Mouse (Mus musculus) neural tube, embryonic 15.5 days (tissue): ENCODE results near the gene Ttll9. TPM values are rescaled to one million over a fixed set of nuclear protein-coding genes. Genes with fewer than 3 reads are reported as not detected.

ENCODE experiments used
- ATAC-seq: fragments of 200-750 bp; cut with Nextera tagmentation; 2 replicates; pipeline ENCODE4 v1.8.0; 2017; ENCODE audit warnings: mild to moderate bottlenecking, moderate TSS enrichment, moderate library complexity; ENCODE audit not compliant: low FRiP score
- H3K27ac ChIP-seq: fragments of 300-500 bp; sonication (generic); replicated peaks from 2 replicates; pipeline ENCODE4 v1.5.1; 2015; ENCODE audit warnings: mild to moderate bottlenecking, inconsistent platforms
- H3K27me3 ChIP-seq: fragments of 300-500 bp; sonication (generic); replicated peaks from 2 replicates; pipeline ENCODE4 v1.6.1; 2015; ENCODE audit warnings: inconsistent platforms
- H3K36me3 ChIP-seq: fragments of 300-500 bp; sonication (generic); 2 replicates; pipeline ENCODE4 v1.6.1; 2015; ENCODE audit warnings: inconsistent platforms
- H3K4me1 ChIP-seq: fragments of 300-500 bp; sonication (generic); 2 replicates; pipeline ENCODE4 v1.6.1; 2015; ENCODE audit warnings: inconsistent platforms
- H3K4me2 ChIP-seq: fragments of 300-500 bp; sonication (generic); 2 replicates; pipeline ENCODE4 v1.6.1; 2015; ENCODE audit warnings: inconsistent platforms, mild to moderate bottlenecking, moderate library complexity
- H3K4me3 ChIP-seq: fragments of 300-500 bp; sonication (generic); replicated peaks from 2 replicates; pipeline ENCODE4 v1.5.1; 2015; ENCODE audit warnings: mild to moderate bottlenecking, inconsistent platforms
- H3K9ac ChIP-seq: fragments of 300-500 bp; sonication (generic); replicated peaks from 2 replicates; pipeline ENCODE4 v1.6.1; 2015; ENCODE audit warnings: mild to moderate bottlenecking, inconsistent platforms
- H3K9me3 ChIP-seq: fragments of 300-500 bp; sonication (generic); replicated peaks from 2 replicates; pipeline ENCODE4 v1.6.1; 2016; ENCODE audit warnings: inconsistent platforms
- WGBS: fragments of 180-500 bp; shearing (Covaris S2); methylation state at CpG from one replicate; pipeline ENCODE4 v1.1.7; 2015; ENCODE audit warnings: mixed read lengths; 5-methylcytosine and 5-hydroxymethylcytosine counted together
- polyA plus RNA-seq: library from polyadenylated mRNA; unstranded; fragments of >200 nt; fragmentation: Nextera tagmentation; extraction: Ambion mirVana; gene quantifications from 2 replicates; pipeline ENCODE4 v1.2.1, GENCODE M21; 2015

Ttll9 gene
- polyA plus RNA-seq, 1 experiment from 2014 or later: 8.7 TPM

DNA sequence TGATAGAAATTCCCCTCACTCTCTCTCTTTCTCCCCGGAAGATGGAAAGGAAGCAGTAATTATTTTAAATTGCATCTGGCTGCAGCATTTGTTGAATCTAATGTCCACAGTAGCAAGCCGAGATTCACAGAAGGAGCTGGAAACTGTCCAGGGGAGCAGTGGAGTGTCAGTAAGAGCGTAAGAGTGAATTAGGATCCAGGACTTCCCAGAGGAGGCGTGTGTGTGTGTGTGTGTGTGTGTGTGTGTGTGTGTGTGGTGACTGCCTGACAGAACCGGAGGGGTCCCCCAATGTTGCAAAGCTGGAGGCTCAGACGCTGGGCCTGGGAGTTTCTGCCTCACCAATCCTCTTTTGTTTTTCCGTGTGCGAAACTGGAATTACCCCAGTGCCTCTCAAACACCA is 53.5 kb downstream of the Ttll9 start:
- 21% methylated on average over 8 of the region's 8 CpGs for WGBS
- H3K4me3 ChIP-seq: peak overlapping the region; percentile 95
- peak; percentile 53 for ATAC-seq
- H3K27ac ChIP-seq: peak overlapping the region; percentile 76
- peak overlapping the region; percentile 88 for H3K4me2 ChIP-seq
- no peaks in the 10 kb centered on the region for H3K9me3 ChIP-seq
- H3K36me3 ChIP-seq: peaks cover 29% of the 10 kb centered on the region
- peaks cover 6% of the 10 kb centered on the region for H3K27me3 ChIP-seq
- H3K9ac ChIP-seq: peak overlapping the region; percentile 33; the same call in 1 of the 2 replicates
- H3K4me1 ChIP-seq: peaks cover 27% of the 10 kb centered on the region

DNA sequence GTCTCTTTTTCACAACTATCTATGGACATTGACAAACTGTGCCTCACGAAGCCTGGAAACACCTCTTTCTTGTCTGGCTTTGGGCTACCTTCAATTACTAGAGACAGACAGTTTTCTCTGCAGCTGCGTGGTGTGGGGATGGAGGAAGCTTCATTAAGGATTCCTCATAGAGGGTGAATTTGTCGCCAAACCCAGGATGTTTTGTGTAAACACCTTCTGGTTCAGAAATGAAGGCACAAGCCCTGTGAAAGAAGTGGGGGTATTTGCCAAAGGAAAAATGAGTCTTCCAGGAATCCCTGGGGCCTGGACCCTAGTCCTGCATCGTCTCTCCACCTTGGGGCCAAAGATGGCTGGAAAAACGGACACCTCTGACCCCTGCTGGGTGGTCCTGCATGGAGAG is 54.5 kb downstream of the Ttll9 start:
- H3K4me1 ChIP-seq: peaks cover 27% of the 10 kb centered on the region
- no peak overlapping the region for H3K4me3 ChIP-seq
- 47% methylated on average over 5 of the region's 5 CpGs for WGBS
- peaks cover 19% of the 10 kb centered on the region; the same call in 1 of the 2 replicates for H3K36me3 ChIP-seq
- no peak overlapping the region for H3K27ac ChIP-seq
- no peaks in the 10 kb centered on the region for H3K9me3 ChIP-seq
- H3K4me2 ChIP-seq: no peak overlapping the region
- no peak for ATAC-seq
- peaks cover 6% of the 10 kb centered on the region for H3K27me3 ChIP-seq
- no peak overlapping the region for H3K9ac ChIP-seq

DNA sequence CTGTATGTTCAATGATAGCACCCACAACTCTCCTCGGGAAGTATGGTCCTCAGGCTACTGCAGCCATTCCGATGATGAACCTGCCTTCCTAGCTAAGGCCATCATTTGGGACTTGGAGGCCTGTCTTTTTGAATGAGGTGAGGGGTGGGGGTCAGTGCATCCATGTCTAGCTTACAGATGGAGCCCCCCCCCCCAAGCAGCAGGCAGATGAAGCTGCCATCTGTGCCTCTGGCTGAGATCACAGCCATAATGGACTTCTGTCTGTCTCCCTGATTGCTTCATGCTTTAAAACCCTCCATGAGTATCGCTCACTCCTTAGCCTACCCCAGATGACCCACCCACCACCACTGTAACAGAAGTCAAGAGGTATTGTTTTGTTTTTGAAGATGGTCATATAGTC is 57.1 kb downstream of the Ttll9 start:
- Histone ChIP-seq H3K9me3 (no peaks in the 10 kb centered on the region), H3K4me1 (peaks cover 12% of the 10 kb centered on the region), H3K4me3 (no peak overlapping the region), H3K27me3 (peaks cover 9% of the 10 kb centered on the region), H3K9ac (no peak overlapping the region), H3K4me2 (no peak overlapping the region), H3K36me3 (no peaks in the 10 kb centered on the region), H3K27ac (no peak overlapping the region)
- 83% methylated on average over 3 of the region's 3 CpGs for WGBS
- no peak for ATAC-seq

DNA sequence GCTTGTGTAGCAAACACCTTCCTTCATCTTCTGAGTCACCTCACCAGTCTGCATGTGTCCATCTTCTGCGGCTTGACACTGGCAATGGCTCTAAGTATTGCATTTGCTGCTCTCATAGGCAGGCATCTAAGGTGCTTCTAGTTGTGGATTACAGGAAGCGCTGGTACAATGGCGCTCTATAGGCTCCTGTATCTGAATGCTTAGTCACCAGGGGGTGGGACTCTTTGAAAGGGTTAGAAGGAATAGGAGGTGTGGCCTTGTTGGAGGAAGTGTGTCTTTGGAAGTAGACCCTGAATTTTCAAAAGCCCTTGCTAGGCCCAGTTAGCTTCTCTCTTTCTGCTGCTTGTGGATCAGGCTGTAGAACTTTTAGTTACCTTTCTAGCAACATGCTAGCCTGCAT is 58.9 kb downstream of the Ttll9 start:
- Histone ChIP-seq H3K9ac (no peak overlapping the region), H3K4me3 (no peak overlapping the region), H3K27me3 (peaks cover 9% of the 10 kb centered on the region), H3K9me3 (no peaks in the 10 kb centered on the region), H3K36me3 (no peaks in the 10 kb centered on the region), H3K4me1 (peaks cover 2% of the 10 kb centered on the region; the same call in 1 of the 2 replicates), H3K27ac (no peak overlapping the region), H3K4me2 (no peak overlapping the region)
- 68% methylated on average over 3 of the region's 3 CpGs for WGBS
- no peak for ATAC-seq

DNA sequence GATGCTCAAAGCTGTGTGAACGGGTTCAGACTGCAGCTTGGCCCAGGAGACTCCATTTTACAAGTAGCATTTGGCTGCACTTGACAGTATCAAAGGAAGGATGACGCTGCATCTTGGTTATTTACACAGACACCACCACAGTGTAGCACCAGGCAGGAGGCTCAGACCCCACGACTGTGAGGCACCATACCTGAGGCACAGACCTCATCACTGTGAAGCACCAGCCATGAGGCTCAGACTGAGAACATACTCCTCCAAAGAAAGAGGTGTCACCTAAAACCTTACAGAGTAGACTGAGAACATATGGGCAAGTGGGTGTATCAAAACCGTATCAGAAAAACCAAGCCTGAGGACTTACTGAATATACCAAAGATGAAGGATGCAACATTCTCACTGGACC is 60.6 kb downstream of the Ttll9 start:
- Histone ChIP-seq H3K4me2 (no peak overlapping the region), H3K4me3 (no peak overlapping the region), H3K27ac (no peak overlapping the region), H3K36me3 (no peaks in the 10 kb centered on the region), H3K27me3 (peaks cover 3% of the 10 kb centered on the region), H3K9ac (no peak overlapping the region), H3K4me1 (no peaks in the 10 kb centered on the region), H3K9me3 (no peaks in the 10 kb centered on the region)
- WGBS: 64% methylated on average over 4 of the region's 4 CpGs
- no peak for ATAC-seq

DNA sequence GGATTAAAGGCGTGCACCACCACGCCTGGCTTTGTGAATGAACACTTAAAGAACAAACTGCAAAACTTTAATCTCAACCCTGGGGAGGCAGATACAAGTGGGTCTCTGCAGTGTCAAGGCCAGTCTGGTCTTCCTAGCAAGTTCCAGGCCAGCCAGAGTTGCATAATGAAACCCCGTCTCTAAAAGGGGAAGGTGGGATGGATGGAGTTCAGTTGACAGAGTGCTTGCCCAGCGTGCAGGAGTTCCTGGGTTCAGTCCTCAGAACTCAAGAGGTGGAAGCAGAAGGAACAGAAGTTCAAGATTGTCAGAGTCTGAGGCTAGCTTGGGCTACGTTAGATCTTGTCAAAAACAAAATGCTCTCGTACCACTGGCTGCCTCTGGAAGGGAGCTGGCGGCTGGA is 63.8 kb downstream of the Ttll9 start:
- no peak overlapping the region for H3K4me3 ChIP-seq
- no peaks in the 10 kb centered on the region for H3K36me3 ChIP-seq
- no peak overlapping the region for H3K4me2 ChIP-seq
- H3K27ac ChIP-seq: no peak overlapping the region
- no peaks in the 10 kb centered on the region for H3K9me3 ChIP-seq
- peaks cover 6% of the 10 kb centered on the region for H3K27me3 ChIP-seq
- peaks cover 9% of the 10 kb centered on the region for H3K4me1 ChIP-seq
- ATAC-seq: no peak
- no peak overlapping the region for H3K9ac ChIP-seq
- WGBS: 84% methylated on average over 7 of the region's 7 CpGs

DNA sequence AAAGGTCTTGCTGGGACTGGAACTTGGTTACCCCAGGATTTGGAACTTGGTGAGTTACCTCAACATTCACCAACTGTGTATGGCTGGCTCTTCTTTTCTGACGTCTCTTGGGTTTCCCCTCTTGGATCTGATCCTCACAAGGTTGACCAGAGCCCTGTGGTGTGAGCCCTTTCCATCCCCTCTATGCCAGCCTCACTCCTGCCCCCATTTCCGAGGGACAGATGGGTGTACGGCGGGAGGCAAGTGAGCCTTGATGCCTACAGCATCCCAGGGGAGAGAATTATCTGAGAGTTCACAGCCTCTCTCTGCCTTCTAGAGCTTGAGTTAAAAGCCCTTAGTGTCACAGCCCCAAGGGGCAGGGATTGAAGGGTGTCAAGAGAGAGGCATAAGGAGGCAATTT is 65.2 kb downstream of the Ttll9 start:
- H3K4me1 ChIP-seq: peaks cover 10% of the 10 kb centered on the region
- H3K27ac ChIP-seq: no peak overlapping the region
- ATAC-seq: no peak
- H3K4me2 ChIP-seq: no peak overlapping the region
- H3K36me3 ChIP-seq: no peaks in the 10 kb centered on the region
- 62% methylated on average over 4 of the region's 4 CpGs for WGBS
- H3K9ac ChIP-seq: no peak overlapping the region
- H3K9me3 ChIP-seq: no peaks in the 10 kb centered on the region
- H3K4me3 ChIP-seq: no peak overlapping the region
- H3K27me3 ChIP-seq: peaks cover 6% of the 10 kb centered on the region

DNA sequence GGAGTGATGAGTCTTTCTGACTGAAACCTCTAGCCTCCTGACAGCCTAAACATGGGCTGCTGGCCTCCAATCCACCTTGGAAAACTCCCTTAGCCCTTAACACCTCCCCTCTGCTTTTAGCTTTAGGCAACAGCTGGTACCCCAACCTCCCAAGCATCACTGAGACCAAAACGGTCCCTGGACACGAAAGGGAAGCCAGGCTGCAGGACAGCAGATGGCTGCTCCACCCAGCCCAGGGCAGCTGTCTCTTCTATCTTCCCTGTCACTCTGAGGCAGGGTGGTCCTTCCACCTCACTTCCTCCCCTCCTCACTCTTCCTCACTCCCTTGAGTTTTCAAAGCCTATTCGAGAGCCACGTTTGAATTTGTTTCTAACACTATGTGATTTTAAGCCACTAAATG is 68.1 kb downstream of the Ttll9 start:
- no peak overlapping the region for H3K9ac ChIP-seq
- H3K36me3 ChIP-seq: no peaks in the 10 kb centered on the region
- H3K9me3 ChIP-seq: no peaks in the 10 kb centered on the region
- peak overlapping the region; percentile 85 for H3K4me2 ChIP-seq
- peaks cover 3% of the 10 kb centered on the region; the same call in 1 of the 2 replicates for H3K27me3 ChIP-seq
- peak overlapping the region; percentile 76; the same call in 1 of the 2 replicates for H3K4me3 ChIP-seq
- peaks cover 37% of the 10 kb centered on the region for H3K4me1 ChIP-seq
- WGBS: 16% methylated on average over 4 of the region's 4 CpGs
- ATAC-seq: no peak
- peak overlapping the region; percentile 91; the same call in 1 of the 2 replicates for H3K27ac ChIP-seq

DNA sequence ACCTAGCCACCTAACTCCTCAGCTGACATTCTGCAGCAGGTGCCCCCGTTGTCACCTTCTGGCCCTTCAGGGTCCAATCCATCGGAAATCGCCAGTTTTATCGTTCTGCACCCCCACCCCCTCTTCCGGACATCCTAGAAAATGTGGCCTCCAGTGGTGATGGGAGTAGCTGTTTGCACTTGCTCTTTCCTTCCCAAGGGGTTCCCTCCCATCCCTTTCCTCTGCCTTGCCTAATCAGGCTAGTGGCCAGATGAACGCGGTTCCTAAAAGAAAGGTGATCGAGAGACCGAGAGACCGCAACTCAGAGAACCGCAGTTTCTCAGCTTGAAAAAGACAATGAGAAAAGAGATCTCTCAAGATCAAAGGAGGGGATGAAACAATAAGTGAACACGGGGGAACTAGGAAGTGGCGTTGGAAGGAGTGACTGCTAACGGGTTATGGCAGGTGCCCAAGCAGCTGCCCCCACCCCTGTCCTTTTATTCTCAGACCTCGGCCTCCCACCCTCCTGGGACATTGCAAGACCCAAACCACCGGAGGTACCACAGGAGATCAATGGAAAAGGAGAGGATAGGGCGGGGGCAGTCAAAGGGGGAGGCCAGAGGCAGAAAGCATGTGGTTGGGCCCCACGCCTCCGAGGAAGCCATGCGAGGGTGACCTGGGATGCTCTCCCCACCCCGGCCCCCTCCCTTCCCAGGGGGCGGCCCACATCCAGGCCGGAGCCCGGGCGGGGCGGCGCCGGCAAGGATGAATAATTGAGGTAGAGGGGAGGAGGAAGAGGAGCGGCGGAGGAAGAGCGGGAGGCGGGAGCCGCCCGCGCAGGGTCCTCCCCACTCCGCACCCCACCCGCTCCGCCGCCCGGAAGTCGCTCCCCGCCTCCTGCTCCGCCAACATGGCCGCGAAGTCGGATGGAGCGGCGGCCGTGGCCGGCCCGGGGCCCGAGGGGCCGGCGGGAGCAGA is 69.1 kb downstream of the Ttll9 start, which contains the start of gene Xkr7:
TSS of gene Xkr7 (plus strand) at position 727 of the 957 bp plus-strand sequence.
- ATAC-seq: peak; percentile 92
- under 1% methylated on average over 44 of the region's 54 CpGs for WGBS

DNA sequence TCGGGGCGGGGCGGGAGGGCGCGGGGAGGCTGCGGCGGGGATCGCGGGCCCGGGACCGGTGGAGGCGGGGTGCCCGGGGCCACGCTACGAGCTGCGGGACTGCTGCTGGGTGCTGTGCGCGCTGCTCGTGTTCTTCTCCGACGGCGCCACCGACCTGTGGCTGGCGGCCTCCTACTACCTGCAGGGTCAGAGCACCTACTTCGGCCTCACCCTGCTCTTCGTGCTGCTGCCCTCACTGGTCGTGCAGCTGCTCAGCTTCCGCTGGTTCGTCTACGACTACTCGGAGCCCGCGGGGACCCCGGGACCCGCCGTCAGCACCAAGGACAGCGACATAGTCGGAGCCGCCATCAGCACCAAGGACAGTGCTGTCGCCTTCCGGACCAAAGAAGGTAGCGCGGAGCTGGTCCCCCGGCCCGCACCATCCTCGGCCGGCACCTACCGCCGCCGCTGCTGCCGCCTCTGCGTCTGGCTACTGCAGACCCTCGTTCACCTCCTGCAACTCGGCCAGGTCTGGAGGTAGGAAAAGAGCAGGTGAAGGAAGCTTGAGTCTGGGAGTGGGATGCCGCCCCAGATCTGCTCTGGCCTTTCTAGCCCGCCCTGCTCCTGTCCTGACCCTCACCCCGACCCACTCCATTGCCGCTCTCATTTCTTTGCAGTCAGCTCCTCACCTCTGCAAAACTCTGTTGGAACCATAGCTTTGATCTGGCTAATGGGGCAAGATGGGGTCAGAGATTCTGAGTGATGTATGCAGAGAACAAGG is 70.0 kb downstream of the Ttll9 start:
- Histone ChIP-seq H3K9ac (peak overlapping the region; percentile 79), H3K4me2 (peak overlapping the region; percentile 85), H3K27me3 (peaks cover 3% of the 10 kb centered on the region; the same call in 1 of the 2 replicates), H3K4me3 (peak overlapping the region; percentile 76), H3K9me3 (no peaks in the 10 kb centered on the region), H3K4me1 (peaks cover 49% of the 10 kb centered on the region), H3K36me3 (no peaks in the 10 kb centered on the region), H3K27ac (peak overlapping the region; percentile 91)
- peak; percentile 70 for ATAC-seq
- WGBS: 2% methylated on average over 51 of the region's 58 CpGs

More for the DNA sequence above, 69.1 kb downstream of the Ttll9 start, which contains the start of gene Xkr7:
- no peaks in the 10 kb centered on the region for H3K9me3 ChIP-seq
- H3K27ac ChIP-seq: peak within 1 kb of the TSS; percentile 91
- H3K27me3 ChIP-seq: peaks cover 3% of the 10 kb centered on the region; the same call in 1 of the 2 replicates
- H3K36me3 ChIP-seq: no peaks in the 10 kb centered on the region
- peak within 1 kb of the TSS; percentile 76 for H3K4me3 ChIP-seq
- peaks cover 45% of the 10 kb centered on the region for H3K4me1 ChIP-seq
- peak within 1 kb of the TSS; percentile 79 for H3K9ac ChIP-seq
- peak within 1 kb of the TSS; percentile 85 for H3K4me2 ChIP-seq

DNA sequence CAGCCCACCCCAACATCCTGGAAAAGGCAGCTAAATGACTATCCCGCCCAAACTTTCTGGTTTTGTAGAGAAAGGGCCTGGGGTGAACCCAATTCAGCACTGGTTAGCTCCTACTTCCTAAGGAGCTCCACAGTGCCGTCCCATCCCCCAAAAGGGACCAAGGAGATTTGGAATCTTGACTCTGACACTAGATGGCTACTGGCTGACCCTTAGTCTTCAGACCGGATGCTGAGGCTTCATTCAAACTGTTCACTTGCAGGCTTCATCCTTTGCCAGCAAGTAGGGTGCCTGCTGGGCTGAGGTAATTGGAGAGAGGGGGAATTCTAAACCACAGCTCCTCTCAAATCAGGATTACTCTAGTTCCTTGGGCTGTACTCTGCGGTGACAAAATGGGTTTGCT is 70.7 kb downstream of the Ttll9 start:
- H3K4me2 ChIP-seq: peak overlapping the region; percentile 85
- peak overlapping the region; percentile 79 for H3K9ac ChIP-seq
- WGBS: 12% methylated on average over 4 of the region's 4 CpGs
- no peaks in the 10 kb centered on the region for H3K36me3 ChIP-seq
- H3K27me3 ChIP-seq: 0 out of 2 replicates have a peak, but pooled peaks cover 3% of the 10 kb centered on the region
- peaks cover 53% of the 10 kb centered on the region for H3K4me1 ChIP-seq
- no peak for ATAC-seq
- H3K4me3 ChIP-seq: peak overlapping the region; percentile 76
- H3K9me3 ChIP-seq: no peaks in the 10 kb centered on the region
- H3K27ac ChIP-seq: no peak overlapping the region
